Mouse (Mus musculus) forebrain, embryonic 14.5 days (tissue): ENCODE measurements around the gene Acox1. TPM values are rescaled to one million over a fixed set of nuclear protein-coding genes. Genes with fewer than 3 reads are reported as not detected.
A peak's percentile ranks its signal among the peaks of the same experiment; 100 is the strongest.

Experiments used
- ATAC-seq: fragments of 200-750 bp; cut with Nextera tagmentation; 2 replicates; pipeline ENCODE4 v1.8.0; 2017; ENCODE audit warnings: mild to moderate bottlenecking, moderate library complexity
- DNase-seq: peaks from one replicate; pipeline ENCODE4 v3.0.0-alpha.2; 2015; ENCODE audit warnings: low spot score
- H3K27ac ChIP-seq: fragments of 300-500 bp; sonication (generic); 2 replicates; pipeline ENCODE4 v1.5.1; 2014; ENCODE audit warnings: low read depth, mild to moderate bottlenecking, control low read depth, low read length, moderate library complexity
- H3K27me3 ChIP-seq: fragments of 300-500 bp; sonication (generic); replicated peaks from 2 replicates; pipeline ENCODE4 v1.6.1; 2014; ENCODE audit warnings: low read length, control low read depth, mixed read lengths; ENCODE audit not compliant: control insufficient read depth, insufficient read depth
- H3K36me3 ChIP-seq: fragments of 300-500 bp; sonication (generic); 2 replicates; pipeline ENCODE4 v1.6.1; 2014; ENCODE audit warnings: low read length, control low read depth; ENCODE audit not compliant: control insufficient read depth, insufficient read depth
- H3K4me1 ChIP-seq: fragments of 300-500 bp; sonication (generic); 2 replicates; pipeline ENCODE4 v1.6.1; 2014; ENCODE audit warnings: antibody characterized with exemption, low read length, control low read depth; ENCODE audit not compliant: control insufficient read depth, insufficient read depth
- H3K4me2 ChIP-seq: fragments of 300-500 bp; sonication (generic); 2 replicates; pipeline ENCODE4 v1.6.1; 2014; ENCODE audit warnings: mild to moderate bottlenecking, control low read depth, low read length
- H3K4me3 ChIP-seq: fragments of 300-500 bp; sonication (generic); 2 replicates; pipeline ENCODE4 v1.5.1; 2014; ENCODE audit warnings: low read depth, low read length, control low read depth
- H3K9ac ChIP-seq: fragments of 300-500 bp; sonication (generic); 2 replicates; pipeline ENCODE4 v1.6.1; 2014; ENCODE audit warnings: mild to moderate bottlenecking, low read length, control low read depth, moderate library complexity
- H3K9me3 ChIP-seq: fragments of 300-500 bp; sonication (generic); replicated peaks from 2 replicates; pipeline ENCODE4 v1.6.1; 2016; ENCODE audit warnings: low read length, control low read depth, mixed read lengths; ENCODE audit not compliant: control insufficient read depth
- WGBS: fragments of 180-500 bp; shearing (Covaris S2); extraction: QIAGEN DNeasy Blood & Tissue Kit; methylation state at CpG from one replicate; pipeline ENCODE4 v1.1.7; 2014; 5-methylcytosine and 5-hydroxymethylcytosine counted together
- polyA plus RNA-seq: library from polyadenylated mRNA; unstranded; fragments of >200 nt; fragmentation: Nextera tagmentation; extraction: Ambion mirVana; gene quantifications from 2 replicates; pipeline ENCODE4 v1.2.1, GENCODE M21; 2014

The Acox1 gene
- polyA plus RNA-seq, 1 experiment from 2014 or later, result 48.1 TPM

GRCm38 (mm10) chr11:116131349-116132170 lies 67.3 kb downstream of the Acox1 start:
- DNase-seq, result no peak
- Histone ChIP-seq H3K27me3 (no peaks in the 10 kb centered on the region), H3K4me2 (peak overlapping the region; percentile 78), H3K9ac (peak overlapping the region; percentile 72; the same call in 1 of the 2 replicates), H3K36me3 (peaks cover 31% of the 10 kb centered on the region), H3K9me3 (no peaks in the 10 kb centered on the region), H3K27ac (0 out of 2 replicates have a peak overlapping the region, but pooled peaks have one; percentile 5), H3K4me3 (peak overlapping the region; percentile 49; the same call in 1 of the 2 replicates), H3K4me1 (peaks cover 2% of the 10 kb centered on the region; the same call in 1 of the 2 replicates)
- WGBS, result 83% methylated on average over 15 of the region's 15 CpGs
- peak; percentile 0; the same call in 1 of the 2 replicates for ATAC-seq

GRCm38 (mm10) chr11:116130488-116131205 lies 68.2 kb downstream of the Acox1 start, which contains the start of gene Trim65:
Gene Trim65, minus strand, starts transcription at chr11:116131128.
- Histone ChIP-seq H3K27me3 (no peaks in the 10 kb centered on the region), H3K4me3 (peak within 1 kb of the TSS; percentile 49), H3K27ac (peak within 1 kb of the TSS; percentile 89), H3K36me3 (peaks cover 37% of the 10 kb centered on the region), H3K4me1 (peaks cover 2% of the 10 kb centered on the region; the same call in 1 of the 2 replicates), H3K4me2 (peak within 1 kb of the TSS; percentile 78), H3K9ac (peak within 1 kb of the TSS; percentile 72), H3K9me3 (no peaks in the 10 kb centered on the region)
- under 1% methylated on average over 69 of the region's 69 CpGs for WGBS
- peak; percentile 91 for ATAC-seq
- DNase-seq, result peak; percentile 93

- no peaks in the 10 kb centered on the region for H3K9me3 ChIP-seq
- 38% methylated on average over 8 of the region's 8 CpGs for WGBS
- ATAC-seq, result peak; percentile 32
- H3K9ac ChIP-seq, result peak overlapping the region; percentile 72
- no peaks in the 10 kb centered on the region for H3K27me3 ChIP-seq
- peak overlapping the region; percentile 49 for H3K4me3 ChIP-seq
- peak overlapping the region; percentile 89 for H3K27ac ChIP-seq
- H3K36me3 ChIP-seq, result peaks cover 36% of the 10 kb centered on the region
- peak overlapping the region; percentile 78 for H3K4me2 ChIP-seq
- DNase-seq, result peak; percentile 52
- H3K4me1 ChIP-seq, result peaks cover 2% of the 10 kb centered on the region; the same call in 1 of the 2 replicates
Observed at GRCm38 (mm10) chr11:116129993-116130487, 68.8 kb downstream of the Acox1 start.

GRCm38 (mm10) chr11:116129091-116129790 lies 69.6 kb downstream of the Acox1 start:
- Histone ChIP-seq H3K27ac (no peak overlapping the region), H3K4me1 (peaks cover 2% of the 10 kb centered on the region; the same call in 1 of the 2 replicates), H3K27me3 (no peaks in the 10 kb centered on the region), H3K9me3 (no peaks in the 10 kb centered on the region), H3K4me3 (no peak overlapping the region), H3K4me2 (no peak overlapping the region), H3K36me3 (peaks cover 28% of the 10 kb centered on the region), H3K9ac (no peak overlapping the region)
- DNase-seq (no peak), ATAC-seq (no peak)
- WGBS, result 91% methylated on average over 9 of the region's 9 CpGs

GRCm38 (mm10) chr11:116127986-116128385 lies 70.9 kb downstream of the Acox1 start:
- H3K4me3 ChIP-seq, result no peak overlapping the region
- no peak overlapping the region for H3K4me2 ChIP-seq
- 74% methylated on average over 9 of the region's 9 CpGs for WGBS
- ATAC-seq (no peak), DNase-seq (no peak)
- peaks cover 2% of the 10 kb centered on the region; the same call in 1 of the 2 replicates for H3K4me1 ChIP-seq
- no peaks in the 10 kb centered on the region for H3K9me3 ChIP-seq
- H3K27ac ChIP-seq, result no peak overlapping the region
- peaks cover 18% of the 10 kb centered on the region for H3K36me3 ChIP-seq
- no peak overlapping the region for H3K9ac ChIP-seq
- no peaks in the 10 kb centered on the region for H3K27me3 ChIP-seq

- no peak within 1 kb of the TSS; the same call in 1 of the 2 replicates for H3K4me2 ChIP-seq
- no peak within 1 kb of the TSS for H3K4me3 ChIP-seq
- no peak for ATAC-seq
- no peaks in the 10 kb centered on the region for H3K9me3 ChIP-seq
- H3K27me3 ChIP-seq, result no peaks in the 10 kb centered on the region
- H3K27ac ChIP-seq, result no peak within 1 kb of the TSS
- peaks cover 2% of the 10 kb centered on the region; the same call in 1 of the 2 replicates for H3K4me1 ChIP-seq
- peaks cover 12% of the 10 kb centered on the region for H3K36me3 ChIP-seq
- H3K9ac ChIP-seq, result no peak within 1 kb of the TSS; the same call in 1 of the 2 replicates
- DNase-seq, result no peak
- 25% methylated on average over 23 of the region's 23 CpGs for WGBS
Observed at GRCm38 (mm10) chr11:116127156-116127980, 71.5 kb downstream of the Acox1 start, which contains the start of gene Trim47. Gene Trim47, minus strand, starts transcription at chr11:116127210.

- Histone ChIP-seq H3K9ac (no peak overlapping the region), H3K36me3 (0 out of 2 replicates have a peak, but pooled peaks cover 6% of the 10 kb centered on the region), H3K27ac (no peak overlapping the region), H3K4me3 (no peak overlapping the region), H3K4me2 (no peak overlapping the region), H3K27me3 (no peaks in the 10 kb centered on the region), H3K4me1 (peaks cover 2% of the 10 kb centered on the region; the same call in 1 of the 2 replicates), H3K9me3 (no peaks in the 10 kb centered on the region)
- 95% methylated on average over 15 of the region's 15 CpGs for WGBS
- no peak for ATAC-seq
- no peak for DNase-seq
Observed at GRCm38 (mm10) chr11:116126261-116126660, 72.6 kb downstream of the Acox1 start.
